In genomic region chr3:37561466-37561865, GRCm38 (mm10) we compare ENCODE assay signal across 26 mouse cellular contexts.
A peak's percentile ranks its signal among the peaks of the same experiment; 100 is the strongest.
DNase-seq lines count a peak whose midpoint lies in the region; ATAC-seq and TF ChIP-seq lines count a peak whose summit lies in the region.
"Had no signal": no experiment of that assay in that cellular context is flagged by ENCODE, and none has a peak within 500 bp of the region (broad histone marks: within the 10 kb centered on the region; RNA-seq: fewer than 3 reads in every experiment).

No protein-coding gene starts in this region.

- TF ChIP-seq POLR2A in testis, adult 2 months (IDR thresholded peaks at IDR 0.05; ENCODE audit: control insufficient read depth, low read depth, low read length), result no peak

- no peak overlapping the region for H3K4me3 ChIP-seq in liver, embryonic 12.5 days
- no peak overlapping the region for H3K4me3 ChIP-seq in liver, embryonic 11.5 days (ENCODE audit: low read depth, low read length)
- H3K4me3 ChIP-seq in testis, adult 2 months (ENCODE audit: control insufficient read depth, low read depth, low read length), result peak overlapping the region; percentile 2; the same call in 1 of the 2 replicates
- no peak overlapping the region for H3K4me3 ChIP-seq in liver, embryonic 16.5 days (ENCODE audit: low read depth, low read length)
- H3K4me3 ChIP-seq: embryonic facial prominence, embryonic 12.5 days; embryonic facial prominence, embryonic 15.5 days; gastrocnemius, adult 2 months; heart, embryonic 12.5 days; heart, embryonic 15.5 days; hindbrain, embryonic 15.5 days had no signal

- H3K4me2 ChIP-seq in liver, embryonic 12.5 days, result no peak overlapping the region
- no peak overlapping the region for H3K4me2 ChIP-seq in liver, embryonic 11.5 days
- H3K4me2 ChIP-seq in liver, embryonic 16.5 days (ENCODE audit: low read depth, low read length), result no peak overlapping the region
- H3K4me2 ChIP-seq: embryonic facial prominence, embryonic 12.5 days; embryonic facial prominence, embryonic 15.5 days; heart, embryonic 12.5 days; heart, embryonic 15.5 days; hindbrain, embryonic 15.5 days had no signal

- peak overlapping the region; percentile 72 for H3K27ac ChIP-seq in liver, embryonic 12.5 days
- no peak overlapping the region for H3K27ac ChIP-seq in liver, embryonic 11.5 days (ENCODE audit: low read depth, low read length)
- no peak overlapping the region for H3K27ac ChIP-seq in testis, adult 2 months (ENCODE audit: control insufficient read depth, insufficient read depth, low read depth, low read length)
- peak overlapping the region; percentile 55 for H3K27ac ChIP-seq in liver, embryonic 16.5 days (ENCODE audit: low read length)
- H3K27ac ChIP-seq: embryonic facial prominence, embryonic 12.5 days; embryonic facial prominence, embryonic 15.5 days; gastrocnemius, adult 2 months; heart, embryonic 15.5 days; hindbrain, embryonic 15.5 days had no signal

- TF ChIP-seq CTCF in testis, adult 2 months (IDR thresholded peaks at IDR 0.05; ENCODE audit: control insufficient read depth, insufficient read depth, insufficient replicate concordance, low read depth, low read length), result no peak

- peaks cover 87% of the 10 kb centered on the region for H3K4me1 ChIP-seq in liver, embryonic 12.5 days
- peaks cover 33% of the 10 kb centered on the region for H3K4me1 ChIP-seq in liver, embryonic 11.5 days (replicated peaks; ENCODE audit: control insufficient read depth, insufficient read depth, low read length)
- no peaks in the 10 kb centered on the region for H3K4me1 ChIP-seq in testis, adult 2 months (ENCODE audit: control insufficient read depth, insufficient read depth, low read length)
- H3K4me1 ChIP-seq in liver, embryonic 16.5 days (ENCODE audit: control insufficient read depth, low read depth, low read length), result peaks cover 55% of the 10 kb centered on the region
- H3K4me1 ChIP-seq: hindbrain, embryonic 15.5 days had no signal

- no peak for ATAC-seq in liver, embryonic 12.5 days
- ATAC-seq in liver, embryonic 11.5 days (replicated peaks; ENCODE audit: low FRiP score), result no peak
- ATAC-seq in liver, embryonic 16.5 days (ENCODE audit: low read depth), result no peak
- ATAC-seq: CD4-positive, CD25-positive, alpha-beta regulatory T cell, adult 4 months; forebrain, embryonic 14.5 days; forebrain, postnatal 0 days had no signal

- no peaks in the 10 kb centered on the region for H3K9me3 ChIP-seq in liver, embryonic 12.5 days (replicated peaks)
- H3K9me3 ChIP-seq in liver, embryonic 11.5 days (ENCODE audit: control insufficient read depth, low read length), result no peaks in the 10 kb centered on the region
- H3K9me3 ChIP-seq in liver, embryonic 16.5 days (replicated peaks; ENCODE audit: control insufficient read depth, low read length), result no peaks in the 10 kb centered on the region
- H3K9me3 ChIP-seq: embryonic facial prominence, embryonic 12.5 days; embryonic facial prominence, embryonic 15.5 days; heart, embryonic 12.5 days; heart, embryonic 15.5 days; hindbrain, embryonic 15.5 days had no signal

- H3K27me3 ChIP-seq in liver, embryonic 12.5 days (replicated peaks), result no peaks in the 10 kb centered on the region
- H3K27me3 ChIP-seq in liver, embryonic 11.5 days (replicated peaks; ENCODE audit: control insufficient read depth, insufficient read depth, low read length), result no peaks in the 10 kb centered on the region
- H3K27me3 ChIP-seq in testis, adult 2 months (ENCODE audit: control insufficient read depth, insufficient read depth, low read length), result no peaks in the 10 kb centered on the region
- no peaks in the 10 kb centered on the region for H3K27me3 ChIP-seq in liver, embryonic 16.5 days (ENCODE audit: control insufficient read depth, insufficient read depth, low read depth, low read length)
- H3K27me3 ChIP-seq: embryonic facial prominence, embryonic 12.5 days; embryonic facial prominence, embryonic 15.5 days; heart, embryonic 12.5 days; heart, embryonic 15.5 days; hindbrain, embryonic 15.5 days had no signal

- WGBS in liver, embryonic 12.5 days (ENCODE audit: insufficient replicate concordance), result 81% methylated on average over 3 of the region's 3 CpGs
- 76% methylated on average over 3 of the region's 3 CpGs for WGBS in liver, embryonic 11.5 days
- 88% methylated on average over 3 of the region's 3 CpGs for WGBS in liver, embryonic 16.5 days (ENCODE audit: insufficient replicate concordance)

- H3K9ac ChIP-seq in liver, embryonic 12.5 days, result peak overlapping the region; percentile 40
- H3K9ac ChIP-seq in liver, embryonic 11.5 days (ENCODE audit: low read depth, low read length), result no peak overlapping the region
- H3K9ac ChIP-seq in liver, embryonic 16.5 days (ENCODE audit: low read depth, low read length), result no peak overlapping the region
- H3K9ac ChIP-seq: embryonic facial prominence, embryonic 12.5 days; embryonic facial prominence, embryonic 15.5 days; forebrain, postnatal 0 days; heart, embryonic 12.5 days; heart, embryonic 15.5 days; hindbrain, embryonic 15.5 days had no signal

- no peak for DNase-seq in liver, embryonic 11.5 days (ENCODE audit: low spot score)
- no peak for DNase-seq in testis, postnatal 14 days (ENCODE audit: low spot score)
- no peak for DNase-seq in thymus, postnatal 14 days
- DNase-seq in MN1 (ENCODE audit: low spot score), result no peak
- DNase-seq: adrenal gland, adult 2 months; adrenal gland, postnatal 14 days; cerebellum, adult 11 months; cerebellum, adult 2 months; cerebellum, adult 9-11 months; cerebellum, postnatal 25 days; forebrain, postnatal 0 days; gastrocnemius, adult 2 months; gastrocnemius, postnatal 14 days; heart, adult 18-20 months; heart, postnatal 10 days; heart, postnatal 4 days had no signal

- H3K36me3 ChIP-seq in liver, embryonic 12.5 days, result no peaks in the 10 kb centered on the region; the same call in 1 of the 2 replicates
- H3K36me3 ChIP-seq in liver, embryonic 11.5 days (ENCODE audit: control insufficient read depth, insufficient read depth, low read length), result no peaks in the 10 kb centered on the region
- H3K36me3 ChIP-seq in testis, adult 2 months (ENCODE audit: control insufficient read depth, insufficient read depth, low read length), result no peaks in the 10 kb centered on the region
- no peaks in the 10 kb centered on the region for H3K36me3 ChIP-seq in liver, embryonic 16.5 days (ENCODE audit: control insufficient read depth, insufficient read depth)
- H3K36me3 ChIP-seq: embryonic facial prominence, embryonic 12.5 days; embryonic facial prominence, embryonic 15.5 days; heart, embryonic 12.5 days; heart, embryonic 15.5 days; hindbrain, embryonic 15.5 days had no signal

Comparison
In these comparisons a context has a peak if more than half of its experiments do, and no peak if none do; other contexts are left out.
1. H3K27ac ChIP-seq: peak in liver, embryonic 12.5 days (single experiment) and liver, embryonic 16.5 days (single experiment); none in liver, embryonic 11.5 days (single experiment) and testis, adult 2 months (single experiment).